Mouse (Mus musculus) G1E (cell line): ENCODE results near the gene Mafk. TPM values are rescaled to one million over a fixed set of nuclear protein-coding genes. Genes with fewer than 3 reads are reported as not detected.

ENCODE experiments used
- ATAC-seq: 2 replicates; pipeline ENCODE4 v1.8.0; 2016; ENCODE audit warnings: mild to moderate bottlenecking; ENCODE audit not compliant: insufficient number of reproducible peaks, poor library complexity, low FRiP score, severe bottlenecking; ENCODE audit errors: extremely low read depth
- DNase-seq: peaks from one replicate; pipeline ENCODE4 v3.0.0; 2012; ENCODE audit warnings: low spot score
- H3K27me3 ChIP-seq: 2 replicates; pipeline ENCODE4 v1.6.1; 2012; ENCODE audit warnings: mild to moderate bottlenecking, low read length, inconsistent platforms; ENCODE audit not compliant: insufficient read depth
- H3K36me3 ChIP-seq: replicated peaks from 2 replicates; pipeline ENCODE3; 2012; ENCODE audit warnings: mild to moderate bottlenecking, inconsistent platforms
- H3K4me1 ChIP-seq: 2 replicates; pipeline ENCODE4 v1.6.1; 2012; ENCODE audit warnings: low read depth, low read length, inconsistent platforms, mixed read lengths; ENCODE audit not compliant: insufficient read depth
- H3K4me3 ChIP-seq: 2 replicates; pipeline ENCODE4 v1.5.1; 2012; ENCODE audit warnings: low read depth, mild to moderate bottlenecking, inconsistent platforms, low read length, moderate library complexity, mixed read lengths
- H3K9me3 ChIP-seq: replicated peaks from 2 replicates; pipeline ENCODE4 v1.6.1; 2012; ENCODE audit warnings: inconsistent platforms
- CTCF ChIP-seq: IDR thresholded peaks from 2 replicates; pipeline ENCODE4 v1.5.1; 2012; ENCODE audit warnings: low read depth, low read length, inconsistent platforms, mixed read lengths
- GATA1 ChIP-seq: IDR thresholded peaks from 2 replicates; pipeline ENCODE4 v1.6.1; 2012; ENCODE audit warnings: borderline replicate concordance, low read length, inconsistent platforms, mixed read lengths
- GATA2 ChIP-seq: IDR thresholded peaks from 2 replicates; pipeline ENCODE4 v1.6.1; 2012; ENCODE audit warnings: low read depth, low read length, inconsistent platforms, borderline replicate concordance
- POLR2AphosphoS5 ChIP-seq: IDR thresholded peaks from 2 replicates; pipeline ENCODE4 v1.6.1; 2012; ENCODE audit warnings: low read depth, low read length, inconsistent platforms; ENCODE audit not compliant: insufficient replicate concordance
- TAL1 ChIP-seq: conservative IDR thresholded peaks from 2 replicates; pipeline ENCODE4 v1.6.1; 2012; ENCODE audit warnings: low read depth, low read length, inconsistent platforms, mixed read lengths
- polyA plus RNA-seq: library from polyadenylated mRNA; stranded (reverse); fragments of >175 nt; gene quantifications from 2 replicates; pipeline ENCODE4 v1.2.3, GENCODE M21; 2012
- total RNA-seq, 2 experiments: library from RNA; stranded (forward) in 1 of 2; stranded (reverse) in 1 of 2; fragments of 200-1000 nt in 1 of 2; fragments of >200 nt in 1 of 2; fragmentation: Nextera tagmentation in 1 of 2; gene quantifications; 2 replicates each; pipeline ENCODE4 v1.2.3; 2014 to 2017

Mafk gene
- total and polyA plus RNA-seq, 3 experiments = 14.6 to 34.5 (median 30.9) TPM

DNA sequence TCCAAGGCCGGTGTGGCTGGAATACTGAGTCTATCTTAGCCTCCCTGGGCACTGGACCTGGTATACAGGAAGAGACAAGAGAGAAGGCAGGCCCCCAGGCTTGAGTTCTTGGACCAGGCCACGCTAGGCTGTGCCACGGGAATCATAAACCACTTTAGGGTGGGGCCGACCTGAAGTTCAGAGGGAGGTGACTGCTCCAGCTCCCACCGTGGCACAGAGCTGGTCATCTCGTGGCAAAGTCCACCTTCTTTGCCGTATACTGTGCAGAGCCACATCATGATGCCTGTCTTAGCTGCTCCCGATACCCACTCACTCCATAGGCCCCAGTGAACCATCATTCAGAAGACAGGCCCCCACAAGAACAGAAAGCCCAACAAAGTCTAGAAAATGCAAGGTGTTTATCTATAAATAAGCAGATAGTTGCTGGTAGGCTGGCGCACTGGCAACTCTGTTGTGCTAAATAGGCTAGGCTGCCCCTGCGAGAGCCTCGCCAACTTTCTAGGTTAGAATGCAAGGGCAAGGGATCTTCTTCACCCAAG, 13.3 kb downstream of the Mafk start:
- Histone ChIP-seq H3K4me1 (peaks cover 83% of the 10 kb centered on the region), H3K27me3 (no peaks in the 10 kb centered on the region), H3K36me3 (peaks cover 63% of the 10 kb centered on the region), H3K9me3 (peaks cover 9% of the 10 kb centered on the region), H3K4me3 (peak overlapping the region; percentile 61; the same call in 1 of the 2 replicates)
- no peak for DNase-seq
- peak; percentile 2; the same call in 1 of the 2 replicates for ATAC-seq
- no peak for TF ChIP-seq GATA2
- no peak for TF ChIP-seq GATA1
- TF ChIP-seq POLR2AphosphoS5 = no peak
- TF ChIP-seq CTCF = no peak
- TF ChIP-seq TAL1 = no peak

DNA sequence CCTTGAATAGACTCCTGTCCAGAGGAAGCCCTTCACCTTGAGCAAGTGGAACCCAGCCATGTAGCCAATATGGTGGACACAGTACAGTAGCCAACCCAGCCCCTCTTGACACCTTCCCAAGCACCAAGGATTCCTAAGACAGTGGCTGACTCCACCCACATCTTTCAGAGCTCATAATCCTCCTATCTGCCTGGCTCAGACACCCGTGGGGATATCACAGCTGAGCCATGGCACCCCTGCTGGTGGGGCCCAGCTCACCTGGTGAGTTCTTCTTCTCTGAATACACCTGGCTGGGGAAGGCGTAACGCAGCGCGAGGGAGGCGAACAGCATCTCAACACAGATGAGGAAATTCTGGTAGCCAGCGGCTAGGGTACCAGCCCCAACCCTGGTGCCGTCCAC, 14.6 kb downstream of the Mafk start:
- Histone ChIP-seq H3K36me3 (peaks cover 50% of the 10 kb centered on the region), H3K27me3 (no peaks in the 10 kb centered on the region), H3K4me1 (peaks cover 72% of the 10 kb centered on the region), H3K4me3 (no peak overlapping the region; the same call in 1 of the 2 replicates), H3K9me3 (peaks cover 9% of the 10 kb centered on the region)
- DNase-seq = no peak
- no peak for ATAC-seq
- no peak for TF ChIP-seq CTCF
- TF ChIP-seq TAL1 = no peak
- no peak for TF ChIP-seq GATA1
- no peak for TF ChIP-seq POLR2AphosphoS5
- TF ChIP-seq GATA2 = no peak

DNA sequence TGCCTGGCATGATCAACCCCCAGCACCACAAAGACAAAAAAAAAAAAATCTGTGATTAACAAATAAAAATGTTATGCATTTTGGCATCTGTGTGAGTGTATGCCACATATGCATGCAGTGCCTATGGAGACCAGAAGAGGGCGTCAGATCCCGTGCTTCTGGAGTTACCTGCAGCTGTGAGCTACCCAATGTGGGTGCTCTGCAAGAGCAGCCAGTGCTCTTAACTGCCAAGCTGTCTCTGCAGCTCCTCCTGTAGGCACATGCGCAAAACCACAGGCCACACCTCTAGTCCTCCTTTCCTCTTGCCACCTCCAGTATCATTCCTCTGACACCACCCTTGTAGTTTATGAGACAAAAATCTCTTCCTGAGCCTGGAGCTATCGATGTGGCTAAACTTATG, 18.1 kb downstream of the Mafk start:
- no peaks in the 10 kb centered on the region; the same call in 1 of the 2 replicates for H3K27me3 ChIP-seq
- no peak for ATAC-seq
- H3K4me1 ChIP-seq = peaks cover 71% of the 10 kb centered on the region
- no peak for DNase-seq
- H3K36me3 ChIP-seq = peaks cover 26% of the 10 kb centered on the region
- no peak overlapping the region for H3K4me3 ChIP-seq
- peaks cover 9% of the 10 kb centered on the region for H3K9me3 ChIP-seq
- no peak for TF ChIP-seq POLR2AphosphoS5
- TF ChIP-seq CTCF = peak; percentile 10; the same call in 1 of the 2 replicates

DNA sequence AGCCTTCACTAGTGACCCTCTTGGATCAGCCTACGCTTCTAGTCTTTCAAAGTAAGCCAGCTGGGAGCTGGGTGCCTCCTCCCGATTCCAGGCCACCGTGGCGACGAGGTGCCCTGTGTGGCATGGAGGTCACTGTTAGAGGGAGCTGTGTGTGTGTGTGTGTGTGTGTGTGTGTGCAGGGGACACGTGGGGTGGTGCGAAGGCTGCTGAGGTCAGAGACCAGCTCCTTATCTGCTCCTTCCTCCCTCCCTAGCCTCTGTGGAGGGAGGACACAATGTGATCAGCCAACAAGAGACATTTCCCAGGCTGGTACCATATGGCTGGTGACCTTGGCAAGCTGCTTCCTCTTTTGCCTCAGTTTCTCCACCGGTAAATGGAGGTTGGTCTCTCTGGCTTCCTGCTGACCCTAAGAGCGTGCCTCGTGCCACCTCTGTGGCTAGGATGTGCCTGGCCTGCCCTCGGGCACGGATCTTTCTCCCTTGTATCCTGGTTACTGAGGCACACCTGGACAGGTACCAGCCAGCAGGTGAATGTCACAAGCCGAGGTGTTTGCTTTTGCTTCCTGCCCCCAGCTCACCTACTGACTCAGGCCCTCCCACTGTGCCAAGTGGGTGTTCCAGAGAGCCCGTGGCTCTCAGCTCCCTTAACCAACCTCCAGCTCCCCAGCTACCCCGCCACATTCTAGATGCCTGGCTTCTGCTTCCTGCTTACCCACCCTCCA, 20.5 kb downstream of the Mafk start:
- peaks cover 68% of the 10 kb centered on the region for H3K4me1 ChIP-seq
- no peaks in the 10 kb centered on the region; the same call in 1 of the 2 replicates for H3K27me3 ChIP-seq
- no peak for TF ChIP-seq GATA1
- no peak for TF ChIP-seq CTCF
- TF ChIP-seq GATA2 = no peak
- TF ChIP-seq TAL1 = no peak
- no peak for TF ChIP-seq POLR2AphosphoS5
- DNase-seq (peak; percentile 47), ATAC-seq (peak; percentile 60)
- peaks cover 11% of the 10 kb centered on the region for H3K36me3 ChIP-seq
- H3K9me3 ChIP-seq = peaks cover 9% of the 10 kb centered on the region
- peak overlapping the region; percentile 47; the same call in 1 of the 2 replicates for H3K4me3 ChIP-seq

DNA sequence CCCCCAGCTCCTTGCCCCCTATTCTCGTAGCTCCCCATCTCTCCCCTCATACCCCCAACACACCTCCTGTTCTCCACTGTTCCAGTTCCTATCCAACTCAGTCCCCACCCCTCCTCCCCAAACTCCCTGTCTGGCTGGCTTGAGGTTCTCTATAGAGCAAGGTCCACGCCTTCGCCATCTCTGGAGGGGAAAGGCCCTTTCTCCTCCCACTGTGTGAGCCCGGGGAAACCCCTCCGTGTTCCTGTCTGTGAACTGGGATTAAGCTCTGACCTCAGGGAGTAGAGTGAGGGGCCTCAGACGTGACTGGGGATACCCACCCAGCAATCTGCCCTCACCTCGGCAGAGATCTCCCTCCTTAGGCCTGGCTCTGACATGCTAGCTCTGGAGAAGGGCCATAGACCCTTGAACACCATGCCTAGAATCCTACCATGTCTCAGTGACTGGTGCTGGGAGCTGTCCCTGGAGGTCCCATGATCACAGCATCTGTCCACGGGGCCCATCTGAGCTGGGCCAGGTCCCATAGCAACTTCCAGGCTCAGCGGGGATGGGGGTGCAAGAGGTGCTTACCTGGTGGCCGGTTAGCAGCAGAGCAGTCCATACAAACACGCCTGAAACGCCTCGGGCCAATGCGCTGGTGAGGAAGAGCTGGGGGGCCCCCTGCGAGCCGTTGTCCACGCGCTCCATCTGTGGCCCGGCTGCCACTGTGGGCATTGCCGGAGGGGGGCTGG, 21.2 kb downstream of the Mafk start:
- ATAC-seq (no peak), DNase-seq (no peak)
- H3K27me3 ChIP-seq = no peaks in the 10 kb centered on the region; the same call in 1 of the 2 replicates
- peaks cover 9% of the 10 kb centered on the region for H3K36me3 ChIP-seq
- H3K9me3 ChIP-seq = peaks cover 9% of the 10 kb centered on the region
- TF ChIP-seq GATA2 = no peak
- no peak for TF ChIP-seq GATA1
- no peak for TF ChIP-seq POLR2AphosphoS5
- no peak for TF ChIP-seq TAL1
- no peak for TF ChIP-seq CTCF
- H3K4me1 ChIP-seq = peaks cover 70% of the 10 kb centered on the region
- H3K4me3 ChIP-seq = peak overlapping the region; percentile 47; the same call in 1 of the 2 replicates

DNA sequence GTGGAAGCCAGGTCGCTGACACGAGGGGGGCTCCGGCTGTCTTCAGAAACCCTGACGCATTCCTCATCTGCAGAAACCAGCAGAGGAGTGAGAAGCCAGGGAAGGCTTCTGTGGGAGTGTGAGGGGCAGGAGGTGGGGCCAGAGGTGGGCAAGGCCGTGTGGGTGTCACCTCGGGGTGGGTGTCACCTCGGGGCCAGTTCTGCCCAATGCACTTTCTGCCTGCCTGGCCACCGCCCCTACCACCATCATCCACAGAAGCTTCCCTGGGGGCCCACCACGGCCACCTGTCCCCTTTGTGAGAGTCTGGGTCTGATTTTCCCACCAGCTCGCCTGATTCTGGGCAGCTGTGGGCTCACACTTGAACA, 21.8 kb downstream of the Mafk start:
- Histone ChIP-seq H3K9me3 (peaks cover 7% of the 10 kb centered on the region), H3K4me1 (peaks cover 75% of the 10 kb centered on the region), H3K27me3 (no peaks in the 10 kb centered on the region; the same call in 1 of the 2 replicates), H3K36me3 (peaks cover 4% of the 10 kb centered on the region), H3K4me3 (peak overlapping the region; percentile 29; the same call in 1 of the 2 replicates)
- ATAC-seq = no peak
- TF ChIP-seq GATA2 (no peak), CTCF (no peak)
- DNase-seq = no peak
